Mouse (Mus musculus) cortical plate, adult 2 months (tissue): ENCODE results near the gene Gm9945. TPM values are rescaled to one million over a fixed set of nuclear protein-coding genes. Genes with fewer than 3 reads are reported as not detected.

Source experiments
- H3K27ac ChIP-seq: fragments of 200-500 bp; 2 replicates; pipeline ENCODE4 v1.5.1; 2012; ENCODE audit warnings: low read length, control low read depth, inconsistent platforms; ENCODE audit not compliant: insufficient read depth
- H3K4me1 ChIP-seq: fragments of 200-500 bp; 2 replicates; pipeline ENCODE4 v1.6.1; 2011; ENCODE audit warnings: low read length; ENCODE audit not compliant: control insufficient read depth, insufficient read depth
- H3K4me3 ChIP-seq: fragments of 200-500 bp; 2 replicates; pipeline ENCODE4 v1.5.1; 2011; ENCODE audit warnings: mild to moderate bottlenecking, low read length, control low read depth; ENCODE audit not compliant: insufficient read depth
- CTCF ChIP-seq: fragments of 200-500 bp; IDR thresholded peaks from 2 replicates; pipeline ENCODE4 v1.5.1; 2011; ENCODE audit warnings: mild to moderate bottlenecking, control low read depth, low read length; ENCODE audit not compliant: insufficient read depth; ENCODE audit errors: extremely low read depth
- POLR2A ChIP-seq: fragments of 200-500 bp; IDR thresholded peaks from 2 replicates; pipeline ENCODE4 v1.6.1; 2011; ENCODE audit warnings: mild to moderate bottlenecking, low read length, control low read depth; ENCODE audit not compliant: insufficient read depth; ENCODE audit errors: extremely low read depth
- polyA plus RNA-seq: library from polyadenylated mRNA; depleted of rRNA; stranded (reverse); fragments of >200 nt; gene quantifications from 2 replicates; pipeline ENCODE4 v1.2.3, GENCODE M21; 2012

The Gm9945 gene
- polyA plus RNA-seq, 1 experiment = 0.48 TPM

GRCm38 (mm10) chr11:53505026-53505663 is 25.2 kb downstream of the Gm9945 start:
- peaks cover 6% of the 10 kb centered on the region; the same call in 1 of the 2 replicates for H3K4me1 ChIP-seq
- TF ChIP-seq CTCF = no peak
- no peak overlapping the region for H3K27ac ChIP-seq
- H3K4me3 ChIP-seq = no peak overlapping the region

- Histone ChIP-seq H3K27ac (peak overlapping the region; percentile 18; the same call in 1 of the 2 replicates), H3K4me3 (no peak overlapping the region), H3K4me1 (peaks cover 6% of the 10 kb centered on the region; the same call in 1 of the 2 replicates)
- TF ChIP-seq CTCF (no peak), POLR2A (no peak)
Observed at GRCm38 (mm10) chr11:53507098-53507805, 27.3 kb downstream of the Gm9945 start.

GRCm38 (mm10) chr11:53508152-53508551 is 28.2 kb downstream of the Gm9945 start:
- TF ChIP-seq POLR2A = no peak
- no peak for TF ChIP-seq CTCF
- H3K4me1 ChIP-seq = peaks cover 1% of the 10 kb centered on the region; the same call in 1 of the 2 replicates

GRCm38 (mm10) chr11:53508591-53508990 is 28.6 kb downstream of the Gm9945 start:
- H3K27ac ChIP-seq = no peak overlapping the region
- TF ChIP-seq CTCF (no peak), POLR2A (no peak)

More at GRCm38 (mm10) chr11:53508152-53508551, 28.2 kb downstream of the Gm9945 start:
- H3K27ac ChIP-seq = no peak overlapping the region
- no peak overlapping the region for H3K4me3 ChIP-seq

GRCm38 (mm10) chr11:53510351-53510750 is 30.4 kb downstream of the Gm9945 start:
- Histone ChIP-seq H3K4me1 (peaks cover 1% of the 10 kb centered on the region; the same call in 1 of the 2 replicates), H3K4me3 (no peak overlapping the region), H3K27ac (no peak overlapping the region)
- TF ChIP-seq CTCF = no peak
- no peak for TF ChIP-seq POLR2A

More at GRCm38 (mm10) chr11:53508591-53508990, 28.6 kb downstream of the Gm9945 start:
- peaks cover 1% of the 10 kb centered on the region; the same call in 1 of the 2 replicates for H3K4me1 ChIP-seq
- H3K4me3 ChIP-seq = no peak overlapping the region

GRCm38 (mm10) chr11:53516775-53517627 is 37.0 kb downstream of the Gm9945 start:
- TF ChIP-seq POLR2A (no peak), CTCF (no peak)
- Histone ChIP-seq H3K27ac (no peak overlapping the region), H3K4me1 (no peaks in the 10 kb centered on the region), H3K4me3 (no peak overlapping the region)

GRCm38 (mm10) chr11:53518759-53519158 is 38.8 kb downstream of the Gm9945 start:
- Histone ChIP-seq H3K4me3 (peak overlapping the region; percentile 82; the same call in 1 of the 2 replicates), H3K27ac (no peak overlapping the region)

GRCm38 (mm10) chr11:53519207-53520121 is 39.5 kb downstream of the Gm9945 start, which contains the start of gene Sept8:
Sept8 (plus strand) TSS chr11:53519257.
- Histone ChIP-seq H3K4me3 (peak within 1 kb of the TSS; percentile 82), H3K4me1 (peaks cover 3% of the 10 kb centered on the region), H3K27ac (peak within 1 kb of the TSS; percentile 93)
- TF ChIP-seq CTCF = no peak

More at GRCm38 (mm10) chr11:53518759-53519158, 38.8 kb downstream of the Gm9945 start:
- TF ChIP-seq CTCF (no peak), POLR2A (no peak)
- peaks cover 3% of the 10 kb centered on the region; the same call in 1 of the 2 replicates for H3K4me1 ChIP-seq
